Mouse (Mus musculus) spleen, postnatal 36 days (tissue): ENCODE results near the gene Lmf2.
A peak's percentile ranks its signal among the peaks of the same experiment; 100 is the strongest.

Source experiments
- DNase-seq, 2 experiments: peaks; one replicate each; pipeline ENCODE4 v3.0.0; 2022; ENCODE audit warnings: low spot score in 2 of 2, mixed read lengths in 1 of 2

The Lmf2 gene

DNA sequence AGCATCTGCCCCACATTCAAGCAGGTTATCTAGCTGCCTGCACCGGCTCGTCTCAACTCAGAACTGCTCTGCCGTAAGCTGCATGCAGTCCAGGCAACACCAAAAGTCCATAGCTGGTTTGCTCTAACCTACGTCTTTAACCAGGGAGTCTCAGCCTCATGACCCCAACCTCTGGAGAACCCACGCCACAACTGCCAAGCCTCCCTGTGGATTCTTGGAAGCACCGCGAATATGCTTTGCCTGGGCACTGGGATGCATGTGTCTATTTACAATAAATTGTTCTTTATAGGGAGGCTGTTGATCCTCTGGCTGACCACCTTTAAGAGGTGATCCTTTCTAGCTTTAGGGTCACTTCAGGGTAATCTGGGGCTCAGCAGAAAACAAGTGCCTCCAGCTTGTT lies 17.1 kb upstream of the Lmf2 start:
- no peak for DNase-seq

GRCm38 (mm10) chr15:89372068-89372467 lies 16.6 kb upstream of the Lmf2 start:
- no peak for DNase-seq

DNA sequence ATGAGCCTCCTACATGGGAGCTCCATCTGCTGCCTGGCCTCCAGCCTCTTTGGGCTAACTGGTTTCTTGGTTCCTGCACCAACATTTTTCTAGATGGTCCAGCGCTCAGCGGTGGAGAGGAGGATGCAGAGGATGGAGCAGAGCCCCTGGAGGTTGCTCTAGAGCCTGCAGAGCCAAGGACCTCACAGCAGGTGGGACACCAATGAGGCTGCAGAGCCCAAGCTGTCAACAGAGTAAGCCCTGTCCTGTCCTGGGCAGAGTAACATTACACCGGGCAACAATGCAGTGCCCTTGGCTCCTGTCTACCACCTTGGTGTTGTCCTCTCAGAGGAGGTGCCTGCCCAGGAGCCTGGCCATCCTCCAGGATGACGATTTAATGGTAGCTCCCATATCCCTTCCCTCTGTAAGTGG lies 9.7 kb upstream of the Lmf2 start:
- DNase-seq: no peak

GRCm38 (mm10) chr15:89363051-89363450 lies 7.6 kb upstream of the Lmf2 start:
- DNase-seq: no peak

- no peak for DNase-seq
Measured at GRCm38 (mm10) chr15:89358784-89359183, 3.3 kb upstream of the Lmf2 start.

- DNase-seq: peak; percentile 55 to 72
Measured at GRCm38 (mm10) chr15:89356372-89356771, 913 bp upstream of the Lmf2 start.

DNA sequence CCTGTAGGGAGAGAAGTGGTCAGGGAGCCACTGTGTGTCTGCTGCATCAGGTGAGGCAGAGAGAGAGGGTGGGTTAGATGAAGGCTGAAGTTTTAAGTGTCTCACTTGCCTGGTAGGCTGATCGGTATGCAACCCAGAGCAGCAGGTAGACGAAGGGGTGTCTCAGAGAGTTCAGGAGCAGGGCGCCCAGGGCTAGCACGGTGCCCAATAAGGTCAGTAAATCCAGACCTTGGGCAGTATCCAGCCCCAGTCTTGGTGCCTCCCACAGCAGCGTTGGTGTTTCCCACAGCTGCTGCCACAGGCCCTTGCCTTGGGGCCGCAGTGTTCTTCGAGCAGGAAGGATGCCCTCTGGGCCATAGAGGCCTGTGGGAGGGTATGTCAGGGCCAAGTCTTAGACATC lies 1.0 kb downstream of the Lmf2 start:
- no peak for DNase-seq

- no peak for DNase-seq
Measured at GRCm38 (mm10) chr15:89353837-89354236, 1.6 kb downstream of the Lmf2 start.

GRCm38 (mm10) chr15:89352795-89353194 lies 2.7 kb downstream of the Lmf2 start:
- no peak for DNase-seq

DNA sequence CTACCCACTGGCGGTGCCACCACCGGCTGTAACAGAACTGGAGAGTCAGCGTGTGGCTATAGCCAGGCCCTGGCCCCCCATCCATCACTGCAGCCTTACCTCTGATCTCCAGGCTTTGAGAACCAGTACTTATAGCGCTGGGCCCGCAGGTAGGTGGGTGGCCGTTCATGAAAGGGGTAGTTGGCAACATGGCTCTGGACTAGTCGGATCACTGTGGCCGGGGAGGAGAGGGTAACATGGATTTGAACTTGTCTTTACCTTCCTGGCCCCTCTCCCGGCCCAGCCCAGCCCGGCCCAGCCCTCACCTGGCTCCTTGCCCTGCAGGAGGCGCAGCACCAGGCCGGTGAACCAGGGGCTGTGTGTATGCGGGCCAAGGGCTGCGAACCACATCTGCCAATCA lies 3.4 kb downstream of the Lmf2 start:
- no peak for DNase-seq

DNA sequence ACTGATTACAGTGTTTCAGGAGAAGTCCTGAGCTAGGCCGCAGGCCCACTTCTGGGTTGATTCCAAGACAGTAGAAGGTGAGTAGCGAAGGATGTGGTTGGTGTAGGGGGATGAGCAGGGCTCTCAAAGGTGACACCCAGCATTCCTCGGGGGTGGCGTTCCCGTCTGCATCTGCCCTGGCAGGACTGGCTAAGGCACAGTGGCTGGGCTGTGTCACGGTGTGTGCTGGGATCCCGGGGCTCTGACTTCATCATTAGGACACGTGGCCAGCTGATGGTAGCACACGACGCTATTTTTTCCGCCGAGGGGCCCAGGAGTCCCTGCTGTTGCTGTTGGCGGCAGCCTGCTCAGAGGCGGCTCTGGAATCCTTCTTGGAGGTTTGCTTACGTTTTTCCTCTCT lies 4.2 kb downstream of the Lmf2 start:
- DNase-seq: no peak

- no peak for DNase-seq
Measured at GRCm38 (mm10) chr15:89350447-89350846, 5.0 kb downstream of the Lmf2 start.

DNA sequence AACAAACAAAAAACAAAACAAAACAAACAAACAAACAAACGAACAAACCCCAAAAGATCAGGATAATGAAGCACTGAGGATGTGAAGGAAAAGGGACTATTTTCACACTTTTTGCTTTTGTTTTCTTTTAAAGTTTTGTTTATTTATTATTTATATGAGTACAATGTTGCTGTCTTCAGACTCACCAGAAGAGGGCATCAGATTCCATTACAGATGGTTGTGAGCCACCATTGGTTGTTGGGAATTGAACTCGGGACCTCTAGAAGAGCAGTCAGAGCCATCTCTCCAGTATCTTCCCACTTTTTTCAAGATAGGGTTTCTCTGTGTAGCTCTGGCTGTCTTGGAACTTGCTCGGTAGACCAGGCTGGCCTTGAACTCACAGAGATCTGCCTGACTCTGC lies 12.1 kb downstream of the Lmf2 start:
- no peak for DNase-seq

GRCm38 (mm10) chr15:89341678-89342077 lies 13.8 kb downstream of the Lmf2 start:
- DNase-seq: no peak

- DNase-seq: no peak
Measured at GRCm38 (mm10) chr15:89340136-89340535, 15.3 kb downstream of the Lmf2 start.

DNA sequence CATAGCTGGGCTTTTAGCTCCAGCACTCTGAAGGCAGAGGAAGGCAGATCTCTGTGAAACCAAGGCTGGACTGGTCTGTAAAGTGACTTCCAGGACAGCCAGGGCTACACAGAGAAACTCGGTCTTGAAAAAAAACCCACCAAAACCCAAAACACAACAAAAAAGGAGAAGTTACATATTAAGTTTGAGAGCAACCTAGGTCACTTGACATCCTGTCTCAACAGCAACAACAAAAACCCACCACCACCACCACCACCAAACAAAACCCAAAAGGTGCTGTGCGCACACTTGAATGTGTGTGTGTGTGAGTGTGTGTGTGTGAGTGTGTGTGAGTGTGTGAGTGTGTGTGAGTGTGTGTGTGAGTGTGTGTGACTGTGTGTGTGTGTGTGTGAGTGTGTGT lies 15.8 kb downstream of the Lmf2 start:
- peak; percentile 37 to 59 for DNase-seq

DNA sequence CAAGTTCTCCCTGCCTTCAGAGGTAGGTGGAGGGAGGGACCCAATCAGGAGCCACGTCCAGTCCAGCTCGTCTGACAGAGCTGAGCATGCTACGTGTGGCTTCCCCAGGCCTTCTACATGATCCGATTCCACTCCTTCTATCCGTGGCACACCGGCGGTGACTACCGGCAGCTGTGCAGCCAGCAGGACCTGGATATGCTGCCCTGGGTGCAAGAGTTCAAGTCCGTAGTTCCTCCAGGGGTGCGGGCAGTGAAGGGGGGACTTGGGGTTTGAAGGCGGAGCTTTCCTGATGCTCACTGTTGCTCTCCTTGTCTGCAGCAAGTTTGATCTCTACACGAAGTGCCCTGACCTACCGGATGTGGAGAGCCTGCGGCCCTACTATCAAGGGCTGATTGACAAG lies 19.0 kb downstream of the Lmf2 start:
- no peak for DNase-seq

DNA sequence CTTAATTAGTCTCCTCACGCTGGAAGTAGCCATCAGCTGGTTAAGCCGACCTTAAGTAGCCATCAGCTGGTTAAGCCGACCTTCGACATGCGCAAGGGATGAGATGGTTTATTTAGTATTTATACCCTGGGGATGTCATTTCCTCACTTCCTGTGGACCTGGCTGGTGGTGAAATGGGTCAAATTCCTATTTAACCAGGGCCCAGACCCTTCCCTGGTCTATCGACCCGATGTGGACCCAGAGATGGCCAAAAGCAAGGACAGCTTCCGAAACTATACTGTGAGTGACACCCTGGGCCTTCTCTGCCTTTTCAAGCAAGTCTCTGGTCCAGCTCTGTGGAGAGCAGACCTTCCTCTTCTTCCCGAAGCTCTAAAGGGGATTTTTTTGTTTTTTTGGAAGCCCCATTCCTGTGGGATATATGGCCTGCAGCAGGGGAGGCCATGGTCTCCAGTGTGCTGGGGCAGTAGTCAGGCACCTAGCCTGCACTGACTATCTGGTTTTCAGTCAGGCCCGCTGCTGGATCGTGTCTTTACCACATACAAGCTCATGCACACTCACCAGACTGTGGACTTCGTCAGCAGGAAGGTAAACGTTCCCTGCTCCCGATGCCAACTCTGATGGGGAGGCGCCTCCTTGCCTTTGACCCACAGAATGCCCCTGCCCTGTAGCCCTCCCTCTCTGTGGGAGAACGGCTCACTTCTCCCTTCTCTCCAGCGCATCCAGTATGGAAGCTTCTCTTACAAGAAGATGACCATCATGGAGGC lies 20.5 kb downstream of the Lmf2 start:
- DNase-seq: no peak

GRCm38 (mm10) chr15:89334271-89334670 lies 21.2 kb downstream of the Lmf2 start, which contains the start of gene Miox:
Gene Miox, plus strand, starts transcription at chr15:89334398.
- no peak for DNase-seq

DNA sequence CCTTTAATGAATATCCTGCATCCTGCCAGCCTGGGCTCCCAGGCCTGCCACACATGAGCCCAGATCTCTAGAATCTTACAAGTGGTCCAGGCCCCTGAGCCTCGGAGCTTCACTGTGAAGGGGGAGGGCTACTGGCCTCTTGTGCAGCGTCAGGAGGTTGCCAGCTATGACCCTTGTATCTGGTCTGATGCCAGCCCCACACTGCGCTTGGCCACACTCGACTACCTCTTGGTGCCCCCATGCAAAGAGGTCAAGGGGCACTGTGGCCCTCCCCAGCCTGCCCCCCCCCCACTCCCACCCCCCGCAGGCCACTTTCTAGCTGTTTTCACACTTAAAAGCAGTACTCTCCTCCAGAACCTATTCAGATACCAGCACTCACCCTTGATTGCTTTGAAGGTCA lies 29.0 kb downstream of the Lmf2 start:
- DNase-seq: no peak

GRCm38 (mm10) chr15:89323656-89324055 lies 31.8 kb downstream of the Lmf2 start:
- no peak for DNase-seq

DNA sequence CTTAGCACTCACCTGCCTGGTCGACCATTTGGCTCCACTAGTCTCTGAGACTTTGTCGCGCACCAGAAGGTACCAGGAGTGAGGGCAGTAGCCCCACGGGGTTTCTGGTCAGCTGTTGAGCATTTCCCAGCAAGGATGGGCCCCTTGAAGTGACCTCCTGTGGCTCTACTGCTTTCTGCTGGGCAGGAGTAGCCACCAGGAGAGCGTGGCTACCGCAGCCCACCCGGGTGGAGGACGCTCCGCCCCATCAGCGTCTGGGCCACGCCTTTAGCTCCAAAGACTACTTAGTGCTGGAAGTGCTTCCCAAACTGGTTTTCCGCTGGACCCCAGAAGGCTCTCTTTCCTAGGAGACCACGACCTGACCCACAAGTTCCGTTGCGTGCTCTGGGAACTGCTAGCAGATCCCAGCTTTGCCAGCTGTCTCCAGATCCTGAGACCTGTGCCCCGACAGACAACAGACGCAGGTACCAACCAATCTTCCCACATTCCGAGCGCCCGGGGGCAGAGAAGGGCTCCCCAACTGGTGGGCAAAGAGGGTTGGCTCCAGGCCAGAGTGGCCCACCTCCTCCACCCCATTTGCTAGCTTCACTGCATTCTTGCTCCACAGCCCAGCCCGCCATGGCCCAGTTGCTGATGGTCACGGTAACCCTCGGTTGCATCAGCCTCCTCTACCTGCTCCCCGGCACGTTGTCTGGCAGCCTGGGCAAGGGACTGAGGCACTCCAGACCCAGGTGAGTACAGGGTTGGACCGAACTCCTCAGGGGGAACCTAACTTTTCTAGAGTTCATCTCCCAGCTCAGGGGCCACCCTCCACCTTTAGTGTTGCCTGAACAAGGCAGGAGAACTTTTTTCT lies 32.6 kb downstream of the Lmf2 start, which contains the start of gene Adm2:
Gene Adm2, plus strand, starts transcription at position 51 of the 853 bp plus-strand sequence.
- DNase-seq: no peak

DNA sequence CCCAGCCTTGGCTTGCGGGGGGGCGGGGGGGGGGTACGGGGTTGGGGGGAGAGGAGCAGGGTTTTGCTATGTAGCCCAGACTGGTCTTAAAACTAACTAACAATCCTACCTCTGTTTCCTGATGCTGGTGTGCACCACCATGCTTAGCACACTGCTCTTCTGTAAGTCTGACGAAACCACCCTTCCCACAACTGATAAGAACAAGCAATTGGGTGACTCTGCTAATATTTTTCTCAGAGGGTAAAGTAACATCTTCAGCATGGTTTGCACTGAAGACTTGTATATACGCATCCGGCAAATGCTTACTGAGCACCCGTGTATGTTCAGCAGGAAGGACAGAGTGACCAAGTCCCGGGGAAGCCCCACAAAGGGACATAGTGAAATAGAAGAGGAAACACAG lies 34.2 kb downstream of the Lmf2 start:
- no peak for DNase-seq
